Mouse (Mus musculus) gastrocnemius, postnatal 25 days (tissue): ENCODE measurements around the gene Fam184a. TPM values are rescaled to one million over a fixed set of nuclear protein-coding genes. Genes with fewer than 3 reads are reported as not detected.
"Not testable (repeated sequence)": the region's sequence is repeated elsewhere in the genome, so short reads cannot be mapped to it uniquely, and the experiment has no call there.

Experiments
- DNase-seq: peaks from one replicate; pipeline ENCODE4 v3.0.0; 2022
- total RNA-seq, 2 experiments: library from RNA; stranded (reverse); gene quantifications; 1 replicate in 1 of 2; 2 replicates in 1 of 2; pipeline ENCODE4 v1.2.3; 2021

The Fam184a gene
- total RNA-seq, 2 experiments from 2014 or later: 0.38 TPM

- DNase-seq: no peak
These were observed 61.9 kb downstream of the Fam184a start for GRCm38 (mm10) chr10:53688952-53689584.

GRCm38 (mm10) chr10:53688533-53688932 lies 62.4 kb downstream of the Fam184a start:
- no peak for DNase-seq

- no peak for DNase-seq
These were observed 63.0 kb downstream of the Fam184a start for GRCm38 (mm10) chr10:53687888-53688287.

GRCm38 (mm10) chr10:53685806-53686205 lies 65.1 kb downstream of the Fam184a start:
- DNase-seq: no peak

- no peak for DNase-seq
These were observed 67.7 kb downstream of the Fam184a start for GRCm38 (mm10) chr10:53683226-53683625.

GRCm38 (mm10) chr10:53679690-53680557 lies 71.0 kb downstream of the Fam184a start:
- DNase-seq: no peak

GRCm38 (mm10) chr10:53661788-53662187 lies 89.1 kb downstream of the Fam184a start:
- no peak for DNase-seq

- not testable (repeated sequence) for DNase-seq
These were observed 96.7 kb downstream of the Fam184a start for GRCm38 (mm10) chr10:53654239-53654638.

GRCm38 (mm10) chr10:53650683-53651082 lies 100.2 kb downstream of the Fam184a start:
- no peak for DNase-seq

- no peak for DNase-seq
These were observed 109.4 kb downstream of the Fam184a start for GRCm38 (mm10) chr10:53641507-53641906.

- no peak for DNase-seq
These were observed 115.5 kb downstream of the Fam184a start for GRCm38 (mm10) chr10:53635246-53635971.

GRCm38 (mm10) chr10:53634160-53634559 lies 116.8 kb downstream of the Fam184a start:
- no peak for DNase-seq

GRCm38 (mm10) chr10:53630339-53630738 lies 120.6 kb downstream of the Fam184a start, which contains the start of gene Mcm9:
Gene Mcm9, minus strand, starts transcription at chr10:53630439.
- not testable (repeated sequence) for DNase-seq

GRCm38 (mm10) chr10:53629918-53630250 lies 121.0 kb downstream of the Fam184a start:
- DNase-seq: peak; percentile 97

GRCm38 (mm10) chr10:53629247-53629917 lies 121.5 kb downstream of the Fam184a start:
- peak; percentile 84 for DNase-seq

GRCm38 (mm10) chr10:53615850-53616616 lies 134.9 kb downstream of the Fam184a start:
- no peak for DNase-seq

- DNase-seq: no peak
These were observed 137.0 kb downstream of the Fam184a start for GRCm38 (mm10) chr10:53613955-53614354.

GRCm38 (mm10) chr10:53612172-53612571 lies 138.8 kb downstream of the Fam184a start:
- DNase-seq: no peak

GRCm38 (mm10) chr10:53608274-53608673 lies 142.6 kb downstream of the Fam184a start:
- no peak for DNase-seq

GRCm38 (mm10) chr10:53605328-53605727 lies 145.6 kb downstream of the Fam184a start:
- no peak for DNase-seq

- no peak for DNase-seq
These were observed 152.1 kb downstream of the Fam184a start for GRCm38 (mm10) chr10:53598821-53599220.
